Mouse (Mus musculus): Measurements from ENCODE around the gene 5730596B20Rik. TPM values are rescaled to one million over a fixed set of nuclear protein-coding genes. Genes with fewer than 3 reads are reported as not detected.

The 5730596B20Rik gene
- polyA plus RNA-seq, 1 experiment from 2014 or later = not detected

DNA sequence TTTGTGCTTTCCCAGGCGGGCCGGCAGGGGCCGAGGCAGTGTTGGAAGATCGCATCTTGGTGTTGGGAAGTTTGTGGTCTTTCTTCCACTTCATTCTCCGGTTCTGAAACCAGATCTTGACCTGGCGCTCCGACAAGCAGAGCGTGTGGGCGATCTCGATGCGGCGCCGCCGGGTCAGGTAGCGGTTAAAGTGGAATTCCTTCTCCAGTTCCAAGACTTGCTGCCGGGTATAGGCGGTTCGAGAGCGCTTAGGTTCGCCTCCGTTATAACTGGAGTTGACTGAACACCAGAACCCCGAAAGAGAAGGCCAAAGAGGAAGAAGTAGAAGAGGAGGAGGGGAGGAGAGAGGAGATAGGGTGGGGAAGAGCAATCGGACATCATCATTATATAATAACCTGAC lies 13.1 kb downstream of the 5730596B20Rik start:
- Histone ChIP-seq H3K27ac (ENCODE audit: low read length) (no peak overlapping the region), H3K4me3 (replicated peaks; ENCODE audit: low read length) (no peak overlapping the region), H3K4me2 (ENCODE audit: low read length) (no peak overlapping the region), H3K36me3 (ENCODE audit: control insufficient read depth, insufficient read depth) (no peaks in the 10 kb centered on the region), H3K9me3 (ENCODE audit: control insufficient read depth, low read length) (no peaks in the 10 kb centered on the region; the same call in 1 of the 2 replicates), H3K4me1 (replicated peaks; ENCODE audit: control insufficient read depth, insufficient read depth, low read length) (peaks cover 5% of the 10 kb centered on the region), H3K9ac (replicated peaks; ENCODE audit: low read depth, low read length) (no peak overlapping the region), H3K27me3 (replicated peaks; ENCODE audit: control insufficient read depth, insufficient read depth, low read length) (peaks cover 95% of the 10 kb centered on the region)
- ATAC-seq = no peak
- WGBS = 2% methylated on average over 23 of the region's 23 CpGs

DNA sequence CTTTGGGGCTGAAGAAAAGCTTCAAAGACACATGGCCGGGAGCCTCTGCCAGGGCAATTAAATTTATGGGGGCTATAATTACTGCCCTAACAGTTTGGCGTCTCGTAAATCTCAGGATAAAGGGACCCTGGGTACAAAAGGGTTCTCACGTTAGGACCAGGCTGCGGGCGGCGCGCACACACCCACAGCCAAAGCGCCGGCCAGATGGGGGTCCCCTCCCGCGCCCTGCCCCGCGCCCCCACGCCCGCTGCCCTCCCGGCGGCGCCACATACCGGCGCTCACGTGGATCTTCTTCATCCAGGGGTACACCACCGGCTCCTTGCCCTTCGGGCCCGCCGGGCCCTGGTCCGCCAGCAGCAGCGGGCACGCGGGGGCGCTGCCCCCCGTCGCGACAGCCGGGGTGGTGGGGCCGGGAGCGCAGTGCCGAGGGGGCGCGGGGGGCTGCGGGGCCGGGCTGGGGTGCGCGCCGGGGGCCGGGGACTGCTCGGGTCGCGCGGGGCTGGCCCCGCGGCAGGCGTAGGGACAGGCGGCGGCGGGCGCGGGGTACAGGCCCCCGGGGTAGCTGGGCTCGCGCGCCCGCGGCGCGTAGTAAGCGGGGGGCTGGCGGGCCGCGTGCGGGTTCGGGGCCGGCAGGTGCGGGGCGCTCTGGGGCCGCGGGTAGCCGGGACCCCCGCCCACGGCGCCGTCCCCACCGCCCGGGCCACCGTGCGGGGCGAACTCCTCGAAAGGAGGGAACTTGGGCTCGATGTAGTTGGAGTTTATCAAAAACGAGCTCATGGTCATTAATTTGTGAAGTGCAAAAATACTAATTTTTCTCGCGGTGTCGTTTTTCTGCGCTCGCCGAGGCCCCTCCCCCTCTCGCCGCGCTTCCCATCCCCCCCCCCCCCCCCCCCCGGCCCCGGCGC lies 13.9 kb downstream of the 5730596B20Rik start, which contains the start of gene Hoxa4:
Gene Hoxa4 (minus strand): TSS at position 848 of the 905 bp plus-strand sequence.
- H3K27me3 ChIP-seq (replicated peaks; ENCODE audit: control insufficient read depth, insufficient read depth, low read length) = peaks cover 94% of the 10 kb centered on the region
- H3K9me3 ChIP-seq (ENCODE audit: control insufficient read depth, low read length) = no peaks in the 10 kb centered on the region; the same call in 1 of the 2 replicates
- H3K4me3 ChIP-seq (replicated peaks; ENCODE audit: low read length) = peak within 1 kb of the TSS; percentile 35
- WGBS = under 1% methylated on average over 70 of the region's 102 CpGs
- no peaks in the 10 kb centered on the region for H3K36me3 ChIP-seq (ENCODE audit: control insufficient read depth, insufficient read depth)
- ATAC-seq = peak; percentile 12; the same call in 1 of the 2 replicates
- no peak within 1 kb of the TSS for H3K9ac ChIP-seq (replicated peaks; ENCODE audit: low read depth, low read length)
- no peak within 1 kb of the TSS for H3K27ac ChIP-seq (ENCODE audit: low read length)
- H3K4me1 ChIP-seq (replicated peaks; ENCODE audit: control insufficient read depth, insufficient read depth, low read length) = peaks cover 5% of the 10 kb centered on the region
- peak within 1 kb of the TSS; percentile 54 for H3K4me2 ChIP-seq (ENCODE audit: low read length)

DNA sequence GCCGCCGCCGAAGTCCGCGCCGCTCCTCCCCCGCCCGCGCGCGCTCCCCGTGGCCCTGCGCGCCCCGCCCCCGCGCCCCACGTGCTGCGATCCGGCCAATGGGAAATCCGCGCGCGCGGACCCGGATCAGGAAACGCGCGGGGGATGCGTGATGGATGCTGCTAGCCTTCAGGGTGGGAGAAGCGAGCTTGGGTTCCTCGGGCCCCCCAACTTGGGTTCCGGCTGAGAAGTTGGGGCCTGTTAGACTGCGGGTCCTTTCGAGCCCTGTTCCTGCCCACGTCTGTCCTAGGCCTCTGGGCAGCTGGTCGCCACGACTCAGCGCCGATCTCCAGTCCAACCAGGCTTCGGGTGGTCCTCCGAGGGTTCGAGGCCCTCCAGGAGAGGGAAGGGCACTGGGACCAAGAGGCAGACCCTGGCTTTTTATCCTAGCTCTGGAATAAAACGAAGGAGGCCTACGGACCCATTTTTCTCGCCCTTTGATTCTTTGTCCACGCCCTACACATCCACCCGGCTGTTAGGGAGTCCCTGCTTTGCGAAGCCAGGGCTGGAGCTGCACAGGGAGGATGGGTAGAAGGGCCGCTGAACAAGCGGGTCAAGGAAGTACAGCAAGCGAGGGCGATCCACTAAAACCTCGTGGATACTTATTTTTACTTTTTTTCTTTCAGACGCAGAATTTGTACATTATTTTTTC lies 14.7 kb downstream of the 5730596B20Rik start:
- H3K9ac ChIP-seq (replicated peaks; ENCODE audit: low read depth, low read length) = no peak overlapping the region
- H3K27ac ChIP-seq (ENCODE audit: low read length) = no peak overlapping the region
- ATAC-seq = no peak
- no peaks in the 10 kb centered on the region for H3K9me3 ChIP-seq (ENCODE audit: control insufficient read depth, low read length)
- WGBS = 1% methylated on average over 40 of the region's 55 CpGs
- H3K4me1 ChIP-seq (replicated peaks; ENCODE audit: control insufficient read depth, insufficient read depth, low read length) = peaks cover 5% of the 10 kb centered on the region
- H3K4me3 ChIP-seq (replicated peaks; ENCODE audit: low read length) = peak overlapping the region; percentile 35
- no peaks in the 10 kb centered on the region for H3K36me3 ChIP-seq (ENCODE audit: control insufficient read depth, insufficient read depth)
- peak overlapping the region; percentile 54 for H3K4me2 ChIP-seq (ENCODE audit: low read length)
- H3K27me3 ChIP-seq (replicated peaks; ENCODE audit: control insufficient read depth, insufficient read depth, low read length) = peaks cover 94% of the 10 kb centered on the region

- H3K9me3 ChIP-seq (ENCODE audit: control insufficient read depth, low read length) = no peaks in the 10 kb centered on the region
- H3K9ac ChIP-seq (replicated peaks; ENCODE audit: low read depth, low read length) = no peak overlapping the region
- ATAC-seq = no peak
- H3K4me1 ChIP-seq (replicated peaks; ENCODE audit: control insufficient read depth, insufficient read depth, low read length) = peaks cover 5% of the 10 kb centered on the region
- peaks cover 94% of the 10 kb centered on the region for H3K27me3 ChIP-seq (replicated peaks; ENCODE audit: control insufficient read depth, insufficient read depth, low read length)
- 2% methylated on average over 10 of the region's 10 CpGs for WGBS
- no peak overlapping the region for H3K27ac ChIP-seq (ENCODE audit: low read length)
- no peak overlapping the region for H3K4me3 ChIP-seq (replicated peaks; ENCODE audit: low read length)
- H3K4me2 ChIP-seq (ENCODE audit: low read length) = no peak overlapping the region
- H3K36me3 ChIP-seq (ENCODE audit: control insufficient read depth, insufficient read depth) = no peaks in the 10 kb centered on the region
Measured at GRCm38 (mm10) chr6:52194690-52195089, 17.4 kb downstream of the 5730596B20Rik start.

- Histone ChIP-seq H3K4me1 (replicated peaks; ENCODE audit: control insufficient read depth, insufficient read depth, low read length) (peaks cover 3% of the 10 kb centered on the region), H3K9me3 (ENCODE audit: control insufficient read depth, low read length) (no peaks in the 10 kb centered on the region), H3K27me3 (replicated peaks; ENCODE audit: control insufficient read depth, insufficient read depth, low read length) (peaks cover 96% of the 10 kb centered on the region), H3K27ac (ENCODE audit: low read length) (no peak overlapping the region), H3K4me3 (replicated peaks; ENCODE audit: low read length) (no peak overlapping the region), H3K4me2 (ENCODE audit: low read length) (no peak overlapping the region), H3K36me3 (ENCODE audit: control insufficient read depth, insufficient read depth) (no peaks in the 10 kb centered on the region), H3K9ac (replicated peaks; ENCODE audit: low read depth, low read length) (no peak overlapping the region)
- ATAC-seq = no peak
- WGBS = under 1% methylated on average over 9 of the region's 9 CpGs
Measured at GRCm38 (mm10) chr6:52196811-52197210, 19.5 kb downstream of the 5730596B20Rik start.

- H3K27me3 ChIP-seq (replicated peaks; ENCODE audit: control insufficient read depth, insufficient read depth, low read length) = peaks cover 96% of the 10 kb centered on the region
- H3K36me3 ChIP-seq (ENCODE audit: control insufficient read depth, insufficient read depth) = no peaks in the 10 kb centered on the region
- no peak overlapping the region for H3K4me3 ChIP-seq (replicated peaks; ENCODE audit: low read length)
- WGBS = 1% methylated on average over 10 of the region's 10 CpGs
- no peak overlapping the region for H3K4me2 ChIP-seq (ENCODE audit: low read length)
- no peak overlapping the region for H3K27ac ChIP-seq (ENCODE audit: low read length)
- H3K4me1 ChIP-seq (replicated peaks; ENCODE audit: control insufficient read depth, insufficient read depth, low read length) = no peaks in the 10 kb centered on the region
- H3K9ac ChIP-seq (replicated peaks; ENCODE audit: low read depth, low read length) = no peak overlapping the region
- no peaks in the 10 kb centered on the region for H3K9me3 ChIP-seq (ENCODE audit: control insufficient read depth, low read length)
- no peak for ATAC-seq
Measured at GRCm38 (mm10) chr6:52197271-52197670, 20.0 kb downstream of the 5730596B20Rik start.

GRCm38 (mm10) chr6:52200073-52200750 lies 22.9 kb downstream of the 5730596B20Rik start:
- Histone ChIP-seq H3K4me1 (replicated peaks; ENCODE audit: control insufficient read depth, insufficient read depth, low read length) (peaks cover 8% of the 10 kb centered on the region), H3K27me3 (replicated peaks; ENCODE audit: control insufficient read depth, insufficient read depth, low read length) (peaks cover 95% of the 10 kb centered on the region), H3K9ac (replicated peaks; ENCODE audit: low read depth, low read length) (no peak overlapping the region), H3K4me2 (ENCODE audit: low read length) (no peak overlapping the region), H3K4me3 (replicated peaks; ENCODE audit: low read length) (no peak overlapping the region), H3K36me3 (ENCODE audit: control insufficient read depth, insufficient read depth) (no peaks in the 10 kb centered on the region), H3K27ac (ENCODE audit: low read length) (no peak overlapping the region), H3K9me3 (ENCODE audit: control insufficient read depth, low read length) (no peaks in the 10 kb centered on the region)
- no peak for ATAC-seq
- 1% methylated on average over 30 of the region's 30 CpGs for WGBS

DNA sequence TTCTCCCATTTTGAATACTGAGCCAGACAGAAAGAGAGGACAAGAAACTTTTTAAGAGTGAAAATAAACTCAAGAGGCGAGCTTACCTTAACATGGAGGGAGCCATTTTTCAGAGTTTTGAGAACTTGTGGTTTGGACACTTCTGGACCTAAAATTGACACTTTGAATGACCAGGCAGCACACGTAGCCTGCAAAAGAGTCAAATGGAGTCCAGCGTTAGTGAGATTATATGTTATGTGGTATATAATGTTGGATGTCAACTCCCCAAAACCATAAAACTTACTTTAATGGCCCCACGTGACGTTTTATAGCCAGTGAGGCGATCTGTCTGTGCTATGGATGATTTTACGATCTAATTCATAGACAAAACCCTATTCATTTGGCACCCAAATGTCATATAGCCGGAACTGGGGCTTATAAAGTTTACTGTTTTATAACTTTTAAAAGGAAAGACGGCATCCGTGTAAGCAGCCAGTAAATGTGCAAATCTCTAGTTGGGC lies 23.5 kb downstream of the 5730596B20Rik start:
- H3K27ac ChIP-seq (ENCODE audit: low read length) = no peak overlapping the region
- no peaks in the 10 kb centered on the region for H3K36me3 ChIP-seq (ENCODE audit: control insufficient read depth, insufficient read depth)
- H3K4me1 ChIP-seq (replicated peaks; ENCODE audit: control insufficient read depth, insufficient read depth, low read length) = peaks cover 8% of the 10 kb centered on the region
- peaks cover 95% of the 10 kb centered on the region for H3K27me3 ChIP-seq (replicated peaks; ENCODE audit: control insufficient read depth, insufficient read depth, low read length)
- no peaks in the 10 kb centered on the region for H3K9me3 ChIP-seq (ENCODE audit: control insufficient read depth, low read length)
- H3K4me3 ChIP-seq (replicated peaks; ENCODE audit: low read length) = no peak overlapping the region
- no peak for ATAC-seq
- no peak overlapping the region for H3K9ac ChIP-seq (replicated peaks; ENCODE audit: low read depth, low read length)
- WGBS = 8% methylated on average over 10 of the region's 10 CpGs
- H3K4me2 ChIP-seq (ENCODE audit: low read length) = no peak overlapping the region

GRCm38 (mm10) chr6:52201269-52201668 lies 24.0 kb downstream of the 5730596B20Rik start:
- no peak overlapping the region for H3K9ac ChIP-seq (replicated peaks; ENCODE audit: low read depth, low read length)
- H3K4me1 ChIP-seq (replicated peaks; ENCODE audit: control insufficient read depth, insufficient read depth, low read length) = peaks cover 8% of the 10 kb centered on the region
- H3K4me3 ChIP-seq (replicated peaks; ENCODE audit: low read length) = no peak overlapping the region
- no peaks in the 10 kb centered on the region for H3K9me3 ChIP-seq (ENCODE audit: control insufficient read depth, low read length)
- peaks cover 95% of the 10 kb centered on the region for H3K27me3 ChIP-seq (replicated peaks; ENCODE audit: control insufficient read depth, insufficient read depth, low read length)
- 9% methylated on average over 1 of the region's 1 CpGs for WGBS
- H3K36me3 ChIP-seq (ENCODE audit: control insufficient read depth, insufficient read depth) = no peaks in the 10 kb centered on the region
- H3K27ac ChIP-seq (ENCODE audit: low read length) = no peak overlapping the region
- ATAC-seq = no peak
- H3K4me2 ChIP-seq (ENCODE audit: low read length) = no peak overlapping the region
